Mouse (Mus musculus): ENCODE results near the gene Ces1f. TPM values are rescaled to one million over a fixed set of nuclear protein-coding genes. Genes with fewer than 3 reads are reported as not detected.

Ces1f gene
- polyA plus RNA-seq (2012; fragmentation: generic; extraction: Trizol), result not detected
- long read RNA-seq, experiment 1, result 0 reads
- long read RNA-seq, experiment 2, result 0 reads

- TF ChIP-seq CTCF (IDR thresholded peaks at IDR 0.05; ENCODE audit: control insufficient read depth, insufficient read depth, insufficient read length) (no peak), FOSL1 (IDR thresholded peaks at IDR 0.05; ENCODE audit: insufficient read depth, low read length, poor library complexity, severe bottlenecking) (no peak), MAX (IDR thresholded peaks at IDR 0.05) (no peak), USF1 (IDR thresholded peaks at IDR 0.05; ENCODE audit: low read depth) (no peak), MYOG (IDR thresholded peaks at IDR 0.05; ENCODE audit: control insufficient read depth, extremely low read depth, insufficient read length) (no peak), MYOD1 (IDR thresholded peaks at IDR 0.05; ENCODE audit: control insufficient read depth, insufficient read length, low read depth) (no peak), CEBPB (IDR thresholded peaks at IDR 0.05; ENCODE audit: low read depth) (no peak)
- no peak within 1 kb of the TSS for H3K4me3 ChIP-seq (ENCODE audit: insufficient read depth, poor library complexity, severe bottlenecking)
- H3ac ChIP-seq (ENCODE audit: control insufficient read depth, insufficient read length, low read depth), result no peak within 1 kb of the TSS
- H3K79me3 ChIP-seq (ENCODE audit: low read depth), result no peaks in the 10 kb centered on the region
- no peaks in the 10 kb centered on the region for H3K27me3 ChIP-seq (ENCODE audit: control insufficient read depth, insufficient read depth, insufficient read length)
- H3K36me3 ChIP-seq (ENCODE audit: control insufficient read depth, insufficient read depth), result no peaks in the 10 kb centered on the region
- H3K79me2 ChIP-seq (ENCODE audit: control insufficient read depth, insufficient read depth), result no peaks in the 10 kb centered on the region
Observed at GRCm38 (mm10) chr8:93279556-93279955, at the start of gene Ces1f. Gene Ces1f, minus strand, starts transcription at chr8:93279747.

- H3K36me3 ChIP-seq (ENCODE audit: control insufficient read depth, insufficient read depth), result no peaks in the 10 kb centered on the region
- H3ac ChIP-seq (ENCODE audit: control insufficient read depth, insufficient read length, low read depth), result no peak overlapping the region
- TF ChIP-seq FOSL1 (IDR thresholded peaks at IDR 0.05; ENCODE audit: insufficient read depth, low read length, poor library complexity, severe bottlenecking) (no peak), USF1 (IDR thresholded peaks at IDR 0.05; ENCODE audit: low read depth) (no peak), CTCF (IDR thresholded peaks at IDR 0.05; ENCODE audit: control insufficient read depth, insufficient read depth, insufficient read length) (no peak), CEBPB (IDR thresholded peaks at IDR 0.05; ENCODE audit: low read depth) (no peak), MAX (IDR thresholded peaks at IDR 0.05) (no peak), MYOG (IDR thresholded peaks at IDR 0.05; ENCODE audit: control insufficient read depth, extremely low read depth, insufficient read length) (no peak), MYOD1 (IDR thresholded peaks at IDR 0.05; ENCODE audit: control insufficient read depth, insufficient read length, low read depth) (no peak)
- no peaks in the 10 kb centered on the region for H3K79me2 ChIP-seq (ENCODE audit: control insufficient read depth, insufficient read depth)
- no peaks in the 10 kb centered on the region for H3K27me3 ChIP-seq (ENCODE audit: control insufficient read depth, insufficient read depth, insufficient read length)
- H3K4me3 ChIP-seq (ENCODE audit: insufficient read depth, poor library complexity, severe bottlenecking), result no peak overlapping the region
- H3K79me3 ChIP-seq (ENCODE audit: low read depth), result no peaks in the 10 kb centered on the region
Observed at GRCm38 (mm10) chr8:93325123-93325522, 45.6 kb upstream of the Ces1f start.

- no peaks in the 10 kb centered on the region for H3K79me2 ChIP-seq (ENCODE audit: control insufficient read depth, insufficient read depth)
- no peak for TF ChIP-seq FOSL1 (IDR thresholded peaks at IDR 0.05; ENCODE audit: insufficient read depth, low read length, poor library complexity, severe bottlenecking)
- no peak for TF ChIP-seq CEBPB (IDR thresholded peaks at IDR 0.05; ENCODE audit: low read depth)
- no peak for TF ChIP-seq MAX (IDR thresholded peaks at IDR 0.05)
- no peaks in the 10 kb centered on the region for H3K79me3 ChIP-seq (ENCODE audit: low read depth)
- no peak overlapping the region for H3ac ChIP-seq (ENCODE audit: control insufficient read depth, insufficient read length, low read depth)
- no peaks in the 10 kb centered on the region for H3K27me3 ChIP-seq (ENCODE audit: control insufficient read depth, insufficient read depth, insufficient read length)
- no peak overlapping the region for H3K4me3 ChIP-seq (ENCODE audit: insufficient read depth, poor library complexity, severe bottlenecking)
- no peaks in the 10 kb centered on the region for H3K36me3 ChIP-seq (ENCODE audit: control insufficient read depth, insufficient read depth)
Observed at GRCm38 (mm10) chr8:93317031-93317430, 37.5 kb upstream of the Ces1f start.

GRCm38 (mm10) chr8:93315557-93315956, 36.0 kb upstream of the Ces1f start:
- no peaks in the 10 kb centered on the region for H3K36me3 ChIP-seq (ENCODE audit: control insufficient read depth, insufficient read depth)
- H3K4me3 ChIP-seq (ENCODE audit: insufficient read depth, poor library complexity, severe bottlenecking), result no peak overlapping the region
- H3ac ChIP-seq (ENCODE audit: control insufficient read depth, insufficient read length, low read depth), result no peak overlapping the region
- H3K79me2 ChIP-seq (ENCODE audit: control insufficient read depth, insufficient read depth), result no peaks in the 10 kb centered on the region
- H3K79me3 ChIP-seq (ENCODE audit: low read depth), result no peaks in the 10 kb centered on the region
- no peak for TF ChIP-seq USF1 (IDR thresholded peaks at IDR 0.05; ENCODE audit: low read depth)
- TF ChIP-seq MAX (IDR thresholded peaks at IDR 0.05), result no peak
- no peak for TF ChIP-seq CTCF (IDR thresholded peaks at IDR 0.05; ENCODE audit: control insufficient read depth, insufficient read depth, insufficient read length)
- no peak for TF ChIP-seq FOSL1 (IDR thresholded peaks at IDR 0.05; ENCODE audit: insufficient read depth, low read length, poor library complexity, severe bottlenecking)
- no peak for TF ChIP-seq MYOG (IDR thresholded peaks at IDR 0.05; ENCODE audit: control insufficient read depth, extremely low read depth, insufficient read length)
- no peak for TF ChIP-seq CEBPB (IDR thresholded peaks at IDR 0.05; ENCODE audit: low read depth)
- no peak for TF ChIP-seq MYOD1 (IDR thresholded peaks at IDR 0.05; ENCODE audit: control insufficient read depth, insufficient read length, low read depth)
- H3K27me3 ChIP-seq (ENCODE audit: control insufficient read depth, insufficient read depth, insufficient read length), result no peaks in the 10 kb centered on the region

- Histone ChIP-seq H3K27me3 (ENCODE audit: control insufficient read depth, insufficient read depth, insufficient read length) (no peaks in the 10 kb centered on the region), H3ac (ENCODE audit: control insufficient read depth, insufficient read length, low read depth) (no peak overlapping the region), H3K79me2 (ENCODE audit: control insufficient read depth, insufficient read depth) (no peaks in the 10 kb centered on the region), H3K36me3 (ENCODE audit: control insufficient read depth, insufficient read depth) (no peaks in the 10 kb centered on the region), H3K79me3 (ENCODE audit: low read depth) (no peaks in the 10 kb centered on the region), H3K4me3 (ENCODE audit: insufficient read depth, poor library complexity, severe bottlenecking) (no peak overlapping the region)
- TF ChIP-seq MYOD1 (IDR thresholded peaks at IDR 0.05; ENCODE audit: control insufficient read depth, insufficient read length, low read depth) (no peak), FOSL1 (IDR thresholded peaks at IDR 0.05; ENCODE audit: insufficient read depth, low read length, poor library complexity, severe bottlenecking) (no peak), MAX (IDR thresholded peaks at IDR 0.05) (no peak), CEBPB (IDR thresholded peaks at IDR 0.05; ENCODE audit: low read depth) (no peak), MYOG (IDR thresholded peaks at IDR 0.05; ENCODE audit: control insufficient read depth, extremely low read depth, insufficient read length) (no peak), USF1 (IDR thresholded peaks at IDR 0.05; ENCODE audit: low read depth) (no peak), CTCF (IDR thresholded peaks at IDR 0.05; ENCODE audit: control insufficient read depth, insufficient read depth, insufficient read length) (no peak)
Observed at GRCm38 (mm10) chr8:93283896-93284295, 4.3 kb upstream of the Ces1f start.

GRCm38 (mm10) chr8:93282349-93282748, 2.8 kb upstream of the Ces1f start:
- no peak for TF ChIP-seq USF1 (IDR thresholded peaks at IDR 0.05; ENCODE audit: low read depth)
- no peak for TF ChIP-seq MYOD1 (IDR thresholded peaks at IDR 0.05; ENCODE audit: control insufficient read depth, insufficient read length, low read depth)
- TF ChIP-seq CTCF (IDR thresholded peaks at IDR 0.05; ENCODE audit: control insufficient read depth, insufficient read depth, insufficient read length), result no peak
- no peak for TF ChIP-seq FOSL1 (IDR thresholded peaks at IDR 0.05; ENCODE audit: insufficient read depth, low read length, poor library complexity, severe bottlenecking)
- no peak for TF ChIP-seq MAX (IDR thresholded peaks at IDR 0.05)
- TF ChIP-seq CEBPB (IDR thresholded peaks at IDR 0.05; ENCODE audit: low read depth), result no peak
- no peak for TF ChIP-seq MYOG (IDR thresholded peaks at IDR 0.05; ENCODE audit: control insufficient read depth, extremely low read depth, insufficient read length)
- H3K4me3 ChIP-seq (ENCODE audit: insufficient read depth, poor library complexity, severe bottlenecking), result no peak overlapping the region
- no peaks in the 10 kb centered on the region for H3K27me3 ChIP-seq (ENCODE audit: control insufficient read depth, insufficient read depth, insufficient read length)
- H3K79me2 ChIP-seq (ENCODE audit: control insufficient read depth, insufficient read depth), result no peaks in the 10 kb centered on the region
- no peak overlapping the region for H3ac ChIP-seq (ENCODE audit: control insufficient read depth, insufficient read length, low read depth)
- no peaks in the 10 kb centered on the region for H3K36me3 ChIP-seq (ENCODE audit: control insufficient read depth, insufficient read depth)
- no peaks in the 10 kb centered on the region for H3K79me3 ChIP-seq (ENCODE audit: low read depth)
